Mouse (Mus musculus) MEL (cell line): Measurements from ENCODE around the gene Fam107b. TPM values are rescaled to one million over a fixed set of nuclear protein-coding genes. Genes with fewer than 3 reads are reported as not detected.

Experiments used
- DNase-seq: peaks from one replicate; pipeline ENCODE4 v3.0.0; 2011; ENCODE audit warnings: low read depth, low spot score
- H3K27ac ChIP-seq: 2 replicates; pipeline ENCODE4 v1.5.1; 2012; ENCODE audit warnings: low read depth, mild to moderate bottlenecking, control low read depth, low read length, moderate library complexity; ENCODE audit not compliant: control insufficient read depth
- H3K27me3 ChIP-seq, 2 experiments: fragments of 150-350 bp in 1 of 2; sonication (generic) in 1 of 2; 2 replicates each; pipeline ENCODE4 v1.6.1; 2012; ENCODE audit warnings: low read length in 2 of 2, mild to moderate bottlenecking in 2 of 2, improper control_type of control experiment in 1 of 2, moderate library complexity in 1 of 2; ENCODE audit not compliant: insufficient read depth in 2 of 2, control insufficient read depth in 1 of 2
- H3K36me3 ChIP-seq, 2 experiments: 2 replicates each; pipeline ENCODE4 v1.6.1; 2012 to 2014; ENCODE audit warnings: low read length in 2 of 2, improper control_type of control experiment in 1 of 2, inconsistent platforms in 1 of 2, mild to moderate bottlenecking in 1 of 2; ENCODE audit not compliant: insufficient read depth in 2 of 2, control insufficient read depth in 1 of 2
- H3K4me1 ChIP-seq, 2 experiments: fragments of 150-350 bp in 1 of 2; sonication (generic) in 1 of 2; 2 replicates each; pipeline ENCODE4 v1.6.1; 2012; ENCODE audit warnings: low read length in 2 of 2, improper control_type of control experiment in 1 of 2, mild to moderate bottlenecking in 1 of 2; ENCODE audit not compliant: insufficient read depth in 2 of 2, control insufficient read depth in 1 of 2
- H3K4me3 ChIP-seq, 2 experiments: fragments of 150-350 bp in 1 of 2; sonication (generic) in 1 of 2; 2 replicates each; pipeline ENCODE4 v1.5.1; 2012; ENCODE audit warnings: low read depth in 2 of 2, low read length in 2 of 2, mild to moderate bottlenecking in 2 of 2, moderate library complexity in 2 of 2, control low read depth in 1 of 2, improper control_type of control experiment in 1 of 2; ENCODE audit not compliant: control insufficient read depth in 1 of 2, insufficient read depth in 1 of 2
- H3K79me2 ChIP-seq: 2 replicates; pipeline ENCODE4 v1.6.1; 2012; ENCODE audit warnings: mild to moderate bottlenecking, low read length, moderate library complexity; ENCODE audit not compliant: control insufficient read depth, poor library complexity, insufficient read depth
- H3K9ac ChIP-seq: 2 replicates; pipeline ENCODE4 v1.6.1; 2012; ENCODE audit warnings: low read depth, mild to moderate bottlenecking, control low read depth, low read length, moderate library complexity; ENCODE audit not compliant: control insufficient read depth, poor library complexity, severe bottlenecking
- H3K9me3 ChIP-seq: fragments of 150-350 bp; sonication (generic); replicated peaks from 2 replicates; pipeline ENCODE4 v1.6.1; 2012; ENCODE audit warnings: mild to moderate bottlenecking, low read length, improper control_type of control experiment, moderate library complexity; ENCODE audit not compliant: insufficient read depth
- CHD2 ChIP-seq: IDR thresholded peaks from 2 replicates; pipeline ENCODE4 v1.6.1; 2011; ENCODE audit warnings: low read length, improper control_type of control experiment
- EP300 ChIP-seq, 2 experiments: IDR thresholded peaks; 2 replicates each; pipeline ENCODE4 v1.6.1; 2011; ENCODE audit warnings: improper control_type of control experiment in 2 of 2, low read length in 2 of 2, low read depth in 1 of 2, mild to moderate bottlenecking in 1 of 2
- ETS1 ChIP-seq: IDR thresholded peaks from 2 replicates; pipeline ENCODE4 v1.6.1; 2012; ENCODE audit warnings: low read depth, mild to moderate bottlenecking, inconsistent platforms, low read length, improper control_type of control experiment, moderate library complexity
- GATA1 ChIP-seq: IDR thresholded peaks from 2 replicates; pipeline ENCODE4 v1.6.1; 2011; ENCODE audit warnings: low read depth, low read length, improper control_type of control experiment
- HCFC1 ChIP-seq: IDR thresholded peaks from 2 replicates; pipeline ENCODE4 v1.6.1; 2012; ENCODE audit warnings: low read depth, mild to moderate bottlenecking, inconsistent platforms, low read length, improper control_type of control experiment, moderate library complexity
- JUND ChIP-seq: IDR thresholded peaks from 2 replicates; pipeline ENCODE4 v1.6.1; 2011; ENCODE audit warnings: low read depth, mild to moderate bottlenecking, improper control_type of control experiment, low read length
- KAT2A ChIP-seq: conservative IDR thresholded peaks from 2 replicates; pipeline ENCODE4 v1.6.1; 2012; ENCODE audit warnings: low read depth, low read length, improper control_type of control experiment, inconsistent platforms
- MAX ChIP-seq: IDR thresholded peaks from 2 replicates; pipeline ENCODE4 v1.6.1; 2011; ENCODE audit warnings: low read length, improper control_type of control experiment
- MAZ ChIP-seq: IDR thresholded peaks from 2 replicates; pipeline ENCODE4 v1.6.1; 2012; ENCODE audit warnings: low read depth, mild to moderate bottlenecking, inconsistent platforms, low read length, improper control_type of control experiment
- MEF2A ChIP-seq: IDR thresholded peaks from 2 replicates; pipeline ENCODE4 v1.6.1; 2014; ENCODE audit warnings: low read depth, mild to moderate bottlenecking, inconsistent platforms, low read length, improper control_type of control experiment; ENCODE audit not compliant: poor library complexity, insufficient replicate concordance, severe bottlenecking; ENCODE audit errors: extremely low read depth
- MYB ChIP-seq: IDR thresholded peaks from 2 replicates; pipeline ENCODE4 v1.6.1; 2011; ENCODE audit warnings: mild to moderate bottlenecking, low read depth, low read length, improper control_type of control experiment
- NRF1 ChIP-seq: IDR thresholded peaks from 2 replicates; pipeline ENCODE4 v1.6.1; 2014; ENCODE audit warnings: low read depth, mild to moderate bottlenecking, inconsistent platforms, low read length, improper control_type of control experiment, moderate library complexity; ENCODE audit not compliant: poor library complexity, insufficient read depth, severe bottlenecking
- POLR2A ChIP-seq, 2 experiments: IDR thresholded peaks; 2 replicates each; pipeline ENCODE4 v1.6.1; 2011 to 2012; ENCODE audit warnings: low read length in 2 of 2, mild to moderate bottlenecking in 2 of 2, control low read depth in 1 of 2, improper control_type of control experiment in 1 of 2, low read depth in 1 of 2, moderate library complexity in 1 of 2; ENCODE audit not compliant: control insufficient read depth in 1 of 2, insufficient read depth in 1 of 2, poor library complexity in 1 of 2
- POLR2AphosphoS2 ChIP-seq: IDR thresholded peaks from 2 replicates; pipeline ENCODE4 v1.6.1; 2011; ENCODE audit warnings: low read length, improper control_type of control experiment
- RCOR1 ChIP-seq: IDR thresholded peaks from 2 replicates; pipeline ENCODE4 v1.6.1; 2012; ENCODE audit warnings: low read depth, mild to moderate bottlenecking, inconsistent platforms, low read length, improper control_type of control experiment
- TAL1 ChIP-seq: IDR thresholded peaks from 2 replicates; pipeline ENCODE4 v1.6.1; 2012; ENCODE audit warnings: mild to moderate bottlenecking, inconsistent platforms, low read length, moderate library complexity, mixed read lengths
- TBP ChIP-seq: IDR thresholded peaks from 2 replicates; pipeline ENCODE4 v1.8.0; 2011; ENCODE audit warnings: low read depth, low read length, improper control_type of control experiment
- TCF12 ChIP-seq: IDR thresholded peaks from 2 replicates; pipeline ENCODE4 v1.6.1; 2014; ENCODE audit warnings: low read depth, mild to moderate bottlenecking, inconsistent platforms, low read length, improper control_type of control experiment, moderate library complexity
- ZKSCAN1 ChIP-seq: IDR thresholded peaks from 2 replicates; pipeline ENCODE4 v1.6.1; 2012; ENCODE audit warnings: low read depth, mild to moderate bottlenecking, inconsistent platforms, low read length, improper control_type of control experiment, moderate library complexity
- ZMIZ1 ChIP-seq: IDR thresholded peaks from 2 replicates; pipeline ENCODE4 v1.6.1; 2012; ENCODE audit warnings: low read depth, mild to moderate bottlenecking, inconsistent platforms, low read length, improper control_type of control experiment, moderate library complexity
- polyA plus RNA-seq, 2 experiments: library from polyadenylated mRNA; stranded (reverse) in 1 of 2; unstranded in 1 of 2; fragments of >175 nt in 1 of 2; fragments of >200 nt in 1 of 2; gene quantifications; 2 replicates each; pipeline versions ENCODE4 v1.2.1 to v1.2.4; 2012; ENCODE audit warnings: low replicate concordance in 2 of 2, low read depth in 1 of 2; ENCODE audit not compliant: insufficient read length in 2 of 2, insufficient read depth in 1 of 2, missing spikeins in 1 of 2
- total RNA-seq: library from RNA; depleted of rRNA; stranded (reverse); fragments of 300-350 nt; gene quantifications from 2 replicates; pipeline ENCODE4 v1.2.3, GENCODE M21; 2012

Fam107b gene
- total and polyA plus RNA-seq, 3 experiments, result 10.0 to 15.5 TPM; not detected in 1

- DNase-seq, result no peak
- no peak overlapping the region for H3K27ac ChIP-seq
- no peak for TF ChIP-seq MYB
- TF ChIP-seq MAX, result no peak
- TF ChIP-seq NRF1, result no peak
- TF ChIP-seq MEF2A, result no peak
- TF ChIP-seq JUND, result no peak
- no peak for TF ChIP-seq CHD2
- no peak for TF ChIP-seq POLR2AphosphoS2
- TF ChIP-seq, all 39 proteins: peak for 0
Observed at GRCm38 (mm10) chr2:3526288-3526687, 44.0 kb upstream of the Fam107b start.

DNA sequence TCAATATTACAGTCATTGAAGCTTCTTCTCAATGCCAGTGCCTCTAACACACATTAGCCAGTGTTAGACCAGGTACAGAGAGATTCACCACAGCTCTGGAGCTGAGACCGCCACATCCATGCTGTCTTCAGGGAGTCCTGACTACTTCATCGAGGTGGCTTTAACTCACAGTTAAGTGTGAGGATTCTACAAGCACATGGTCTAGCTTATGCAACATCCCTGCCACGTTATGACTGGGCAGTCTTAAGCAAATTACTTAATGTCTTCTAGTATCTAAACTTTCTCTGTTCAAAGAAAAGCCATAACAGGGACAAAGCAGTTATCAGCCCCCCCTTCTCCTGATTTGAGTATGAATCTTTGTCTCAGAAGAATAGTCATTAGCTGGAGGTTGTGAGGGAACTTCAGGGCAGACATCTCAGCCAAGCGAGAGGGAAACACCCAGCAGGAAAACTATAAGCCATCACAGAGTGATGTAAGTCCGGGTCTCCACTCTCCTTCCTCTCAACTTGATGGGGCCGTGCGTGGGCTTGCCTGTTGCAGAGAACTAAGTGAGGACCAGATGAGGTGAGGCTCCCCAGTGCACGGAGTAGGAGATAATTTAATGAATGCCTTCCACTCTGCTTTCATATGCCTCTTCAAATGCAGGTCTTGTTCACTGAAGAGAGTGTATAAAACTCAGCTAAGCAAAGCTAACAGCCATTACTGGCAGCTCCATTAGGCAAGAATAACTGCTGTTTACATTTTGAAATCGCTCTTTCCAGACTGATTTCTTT is 28.8 kb upstream of the Fam107b start:
- Histone ChIP-seq H3K27me3 (no peaks in the 10 kb centered on the region), H3K36me3 (peaks cover 0 to 5% of the 10 kb centered on the region in 2 experiments; a peak in 2 of 4 replicates), H3K9me3 (no peaks in the 10 kb centered on the region), H3K4me3 (no peak overlapping the region), H3K79me2 (no peaks in the 10 kb centered on the region), H3K27ac (no peak overlapping the region), H3K9ac (no peak overlapping the region), H3K4me1 (peaks cover 0 to 3% of the 10 kb centered on the region in 2 experiments; a peak in 2 of 4 replicates)
- TF ChIP-seq MYB (no peak), KAT2A (no peak), MAZ (no peak), POLR2A (IDR thresholded peaks at IDR 0.05; ENCODE audit: control insufficient read depth in 1 of 2, insufficient read depth in 1 of 2, low read depth in 1 of 2, low read length in 2 of 2, poor library complexity in 1 of 2) (no peak), ZMIZ1 (no peak)
- DNase-seq, result no peak

More at GRCm38 (mm10) chr2:3526288-3526687, 44.0 kb upstream of the Fam107b start:
- no peak overlapping the region for H3K9ac ChIP-seq
- no peaks in the 10 kb centered on the region for H3K27me3 ChIP-seq
- H3K36me3 ChIP-seq, result no peaks in the 10 kb centered on the region
- H3K4me3 ChIP-seq, result no peak overlapping the region
- H3K79me2 ChIP-seq, result no peaks in the 10 kb centered on the region
- H3K9me3 ChIP-seq, result no peaks in the 10 kb centered on the region
- H3K4me1 ChIP-seq, result no peaks in the 10 kb centered on the region

DNA sequence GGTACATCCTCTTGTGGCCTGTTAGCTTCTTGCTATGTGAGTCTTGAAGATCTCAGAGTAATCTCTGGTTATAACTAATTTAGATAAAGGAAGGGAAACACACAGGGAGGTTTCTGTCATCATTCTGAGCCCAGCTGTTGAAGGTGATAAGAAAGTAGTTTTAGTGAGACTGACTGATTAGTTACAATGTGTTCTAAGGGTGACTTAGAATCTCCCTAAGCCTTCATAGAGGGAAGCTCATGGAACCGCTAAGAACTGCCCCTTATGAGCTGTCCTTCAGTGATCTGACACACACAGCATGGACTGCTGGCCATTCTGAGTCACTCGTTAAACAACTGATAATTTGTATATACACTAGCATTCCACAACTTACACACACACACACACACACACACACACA is 24.2 kb upstream of the Fam107b start:
- Histone ChIP-seq H3K36me3 (peaks cover 0 to 6% of the 10 kb centered on the region in 2 experiments; a peak in 2 of 4 replicates), H3K27me3 (no peaks in the 10 kb centered on the region), H3K9ac (no peak overlapping the region), H3K79me2 (no peaks in the 10 kb centered on the region), H3K27ac (no peak overlapping the region), H3K4me3 (no peak overlapping the region), H3K4me1 (peaks cover 0 to 3% of the 10 kb centered on the region in 2 experiments; a peak in 2 of 4 replicates), H3K9me3 (no peaks in the 10 kb centered on the region)
- TF ChIP-seq EP300 (IDR thresholded peaks at IDR 0.05; ENCODE audit: low read depth in 1 of 2, low read length in 2 of 2) (peak; percentile 59 to 60; a peak in 2 of 4 replicates), HCFC1 (no peak), TBP (no peak), MEF2A (no peak), ZKSCAN1 (no peak), TCF12 (peak; percentile 61), GATA1 (peak; percentile 69), TAL1 (peak; percentile 55), RCOR1 (peak; percentile 81), ETS1 (peak; percentile 80), NRF1 (no peak)
- peak; percentile 50 for DNase-seq
